Mouse (Mus musculus): ENCODE results near the gene Cacna2d3. TPM values are rescaled to one million over a fixed set of nuclear protein-coding genes. Genes with fewer than 3 reads are reported as not detected.

Cacna2d3 gene
- polyA plus RNA-seq, 1 experiment from 2014 or later: 19.1 TPM

- Histone ChIP-seq H3K27ac (ENCODE audit: low read depth, low read length) (0 out of 2 replicates have a peak overlapping the region, but pooled peaks have one; percentile 49), H3K4me1 (ENCODE audit: control insufficient read depth, insufficient read depth, low read length) (peaks cover 4% of the 10 kb centered on the region), H3K27me3 (ENCODE audit: control insufficient read depth, insufficient read depth, low read length) (no peaks in the 10 kb centered on the region), H3K9ac (ENCODE audit: low read length) (no peak overlapping the region), H3K9me3 (ENCODE audit: control insufficient read depth, low read length) (no peaks in the 10 kb centered on the region), H3K4me2 (ENCODE audit: low read depth) (no peak overlapping the region), H3K36me3 (ENCODE audit: control insufficient read depth, insufficient read depth, low read length) (no peaks in the 10 kb centered on the region), H3K4me3 (ENCODE audit: low read depth, low read length) (no peak overlapping the region)
- DNase-seq (ENCODE audit: low spot score): no peak
- ATAC-seq (ENCODE audit: insufficient read depth, low FRiP score, low TSS enrichment): peak; percentile 38; the same call in 1 of the 2 replicates
- WGBS: 25% methylated on average over 11 of the region's 11 CpGs
Measured at GRCm38 (mm10) chr14:29179397-29179888, 542.2 kb downstream of the Cacna2d3 start.

- peaks cover 4% of the 10 kb centered on the region for H3K4me1 ChIP-seq (ENCODE audit: control insufficient read depth, insufficient read depth, low read length)
- H3K27ac ChIP-seq (ENCODE audit: low read depth, low read length): 0 out of 2 replicates have a peak overlapping the region, but pooled peaks have one; percentile 49
- H3K9ac ChIP-seq (ENCODE audit: low read length): no peak overlapping the region
- 11% methylated on average over 15 of the region's 15 CpGs for WGBS
- H3K36me3 ChIP-seq (ENCODE audit: control insufficient read depth, insufficient read depth, low read length): no peaks in the 10 kb centered on the region
- no peak overlapping the region for H3K4me3 ChIP-seq (ENCODE audit: low read depth, low read length)
- H3K4me2 ChIP-seq (ENCODE audit: low read depth): no peak overlapping the region
- no peaks in the 10 kb centered on the region for H3K27me3 ChIP-seq (ENCODE audit: control insufficient read depth, insufficient read depth, low read length)
- H3K9me3 ChIP-seq (ENCODE audit: control insufficient read depth, low read length): no peaks in the 10 kb centered on the region
- ATAC-seq (ENCODE audit: insufficient read depth, low FRiP score, low TSS enrichment): peak; percentile 85
- peak; percentile 72 for DNase-seq (ENCODE audit: low spot score)
Measured at GRCm38 (mm10) chr14:29178695-29179396, 542.8 kb downstream of the Cacna2d3 start.

DNA sequence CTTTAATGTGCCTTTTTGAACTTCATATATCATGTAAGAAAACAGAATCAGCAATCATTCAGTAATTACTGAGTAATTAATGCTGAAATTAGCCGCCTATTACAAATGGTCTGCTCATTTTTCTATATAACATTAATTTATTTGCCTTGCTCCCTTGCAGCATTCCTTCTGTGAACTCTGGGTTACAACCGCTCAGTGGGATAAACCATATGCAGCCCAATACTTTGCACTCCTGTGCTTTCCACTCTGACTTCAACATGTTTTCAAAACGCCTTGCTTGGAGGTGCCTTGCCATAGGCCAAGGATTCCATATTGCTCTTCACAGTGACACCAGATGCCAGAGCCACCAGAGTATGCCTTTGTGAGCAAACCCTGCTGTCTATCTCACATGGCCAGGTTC lies 546.9 kb downstream of the Cacna2d3 start:
- H3K4me2 ChIP-seq (ENCODE audit: low read depth): no peak overlapping the region
- no peak overlapping the region for H3K27ac ChIP-seq (ENCODE audit: low read depth, low read length)
- no peaks in the 10 kb centered on the region for H3K36me3 ChIP-seq (ENCODE audit: control insufficient read depth, insufficient read depth, low read length)
- H3K9me3 ChIP-seq (ENCODE audit: control insufficient read depth, low read length): no peaks in the 10 kb centered on the region
- ATAC-seq (ENCODE audit: insufficient read depth, low FRiP score, low TSS enrichment): no peak
- H3K4me1 ChIP-seq (ENCODE audit: control insufficient read depth, insufficient read depth, low read length): peaks cover 4% of the 10 kb centered on the region
- H3K4me3 ChIP-seq (ENCODE audit: low read depth, low read length): no peak overlapping the region
- H3K9ac ChIP-seq (ENCODE audit: low read length): no peak overlapping the region
- no peaks in the 10 kb centered on the region for H3K27me3 ChIP-seq (ENCODE audit: control insufficient read depth, insufficient read depth, low read length)
- 74% methylated on average over 3 of the region's 3 CpGs for WGBS
- no peak for DNase-seq (ENCODE audit: low spot score)

GRCm38 (mm10) chr14:29172207-29172606 lies 549.5 kb downstream of the Cacna2d3 start:
- Histone ChIP-seq H3K9ac (ENCODE audit: low read length) (no peak overlapping the region), H3K4me3 (ENCODE audit: low read depth, low read length) (no peak overlapping the region), H3K9me3 (ENCODE audit: control insufficient read depth, low read length) (no peaks in the 10 kb centered on the region), H3K27me3 (ENCODE audit: control insufficient read depth, insufficient read depth, low read length) (no peaks in the 10 kb centered on the region), H3K4me2 (ENCODE audit: low read depth) (no peak overlapping the region), H3K4me1 (ENCODE audit: control insufficient read depth, insufficient read depth, low read length) (no peaks in the 10 kb centered on the region), H3K36me3 (ENCODE audit: control insufficient read depth, insufficient read depth, low read length) (no peaks in the 10 kb centered on the region), H3K27ac (ENCODE audit: low read depth, low read length) (no peak overlapping the region)
- DNase-seq (ENCODE audit: low spot score) (no peak), ATAC-seq (ENCODE audit: insufficient read depth, low FRiP score, low TSS enrichment) (no peak)
- 89% methylated on average over 2 of the region's 2 CpGs for whole genome bisulfite sequencing

- WGBS: 82% methylated on average over 6 of the region's 6 CpGs
- no peaks in the 10 kb centered on the region for H3K9me3 ChIP-seq (ENCODE audit: control insufficient read depth, low read length)
- no peaks in the 10 kb centered on the region for H3K27me3 ChIP-seq (ENCODE audit: control insufficient read depth, insufficient read depth, low read length)
- no peak overlapping the region for H3K4me3 ChIP-seq (ENCODE audit: low read depth, low read length)
- H3K4me2 ChIP-seq (ENCODE audit: low read depth): no peak overlapping the region
- no peaks in the 10 kb centered on the region for H3K36me3 ChIP-seq (ENCODE audit: control insufficient read depth, insufficient read depth, low read length)
- DNase-seq (ENCODE audit: low spot score): no peak
- ATAC-seq (ENCODE audit: insufficient read depth, low FRiP score, low TSS enrichment): no peak
- 0 out of 2 replicates have a peak, but pooled peaks cover 2% of the 10 kb centered on the region for H3K4me1 ChIP-seq (ENCODE audit: control insufficient read depth, insufficient read depth, low read length)
- no peak overlapping the region for H3K27ac ChIP-seq (ENCODE audit: low read depth, low read length)
- H3K9ac ChIP-seq (ENCODE audit: low read length): no peak overlapping the region
Measured at GRCm38 (mm10) chr14:29164653-29165030, 557.0 kb downstream of the Cacna2d3 start.

- Histone ChIP-seq H3K4me2 (ENCODE audit: low read depth) (no peak overlapping the region), H3K9me3 (ENCODE audit: control insufficient read depth, low read length) (no peaks in the 10 kb centered on the region), H3K27ac (ENCODE audit: low read depth, low read length) (no peak overlapping the region), H3K4me3 (ENCODE audit: low read depth, low read length) (no peak overlapping the region), H3K27me3 (ENCODE audit: control insufficient read depth, insufficient read depth, low read length) (no peaks in the 10 kb centered on the region), H3K36me3 (ENCODE audit: control insufficient read depth, insufficient read depth, low read length) (no peaks in the 10 kb centered on the region), H3K9ac (ENCODE audit: low read length) (no peak overlapping the region), H3K4me1 (ENCODE audit: control insufficient read depth, insufficient read depth, low read length) (0 out of 2 replicates have a peak, but pooled peaks cover 2% of the 10 kb centered on the region)
- 32% methylated on average over 4 of the region's 4 CpGs for WGBS
- no peak for DNase-seq (ENCODE audit: low spot score)
- no peak for ATAC-seq (ENCODE audit: insufficient read depth, low FRiP score, low TSS enrichment)
Measured at GRCm38 (mm10) chr14:29163998-29164652, 557.5 kb downstream of the Cacna2d3 start.

GRCm38 (mm10) chr14:29159803-29160202 lies 561.9 kb downstream of the Cacna2d3 start:
- no peak for ATAC-seq (ENCODE audit: insufficient read depth, low FRiP score, low TSS enrichment)
- 90% methylated on average over 3 of the region's 3 CpGs for WGBS

GRCm38 (mm10) chr14:29157096-29157495 lies 564.6 kb downstream of the Cacna2d3 start:
- ATAC-seq (ENCODE audit: insufficient read depth, low FRiP score, low TSS enrichment) (no peak), DNase-seq (ENCODE audit: low spot score) (no peak)
- Histone ChIP-seq H3K4me3 (ENCODE audit: low read depth, low read length) (no peak overlapping the region), H3K4me2 (ENCODE audit: low read depth) (no peak overlapping the region), H3K9me3 (ENCODE audit: control insufficient read depth, low read length) (no peaks in the 10 kb centered on the region), H3K27me3 (ENCODE audit: control insufficient read depth, insufficient read depth, low read length) (no peaks in the 10 kb centered on the region), H3K27ac (ENCODE audit: low read depth, low read length) (no peak overlapping the region), H3K4me1 (ENCODE audit: control insufficient read depth, insufficient read depth, low read length) (no peaks in the 10 kb centered on the region), H3K9ac (ENCODE audit: low read length) (no peak overlapping the region), H3K36me3 (ENCODE audit: control insufficient read depth, insufficient read depth, low read length) (no peaks in the 10 kb centered on the region)
- WGBS: 92% methylated on average over 5 of the region's 5 CpGs

More at GRCm38 (mm10) chr14:29159803-29160202, 561.9 kb downstream of the Cacna2d3 start:
- H3K4me3 ChIP-seq (ENCODE audit: low read depth, low read length): no peak overlapping the region
- H3K4me1 ChIP-seq (ENCODE audit: control insufficient read depth, insufficient read depth, low read length): 0 out of 2 replicates have a peak, but pooled peaks cover 2% of the 10 kb centered on the region
- no peaks in the 10 kb centered on the region for H3K9me3 ChIP-seq (ENCODE audit: control insufficient read depth, low read length)
- DNase-seq (ENCODE audit: low spot score): no peak
- no peaks in the 10 kb centered on the region for H3K27me3 ChIP-seq (ENCODE audit: control insufficient read depth, insufficient read depth, low read length)
- no peak overlapping the region for H3K4me2 ChIP-seq (ENCODE audit: low read depth)
- H3K36me3 ChIP-seq (ENCODE audit: control insufficient read depth, insufficient read depth, low read length): no peaks in the 10 kb centered on the region
- H3K9ac ChIP-seq (ENCODE audit: low read length): no peak overlapping the region
- H3K27ac ChIP-seq (ENCODE audit: low read depth, low read length): no peak overlapping the region

Measured in neural tube, embryonic 11.5 days (tissue).